Mouse (Mus musculus) liver, postnatal 0 days (tissue): ENCODE data around the gene Armh3.

Experiments
- CTCF ChIP-seq: sonication (generic); IDR thresholded peaks from 2 replicates; pipeline ENCODE4 v1.5.1; 2016; ENCODE audit warnings: antibody characterized with exemption, low read depth
- EP300 ChIP-seq: IDR thresholded peaks from 2 replicates; pipeline ENCODE4 v1.6.1; 2016; ENCODE audit warnings: antibody characterized with exemption, low read depth, mild to moderate bottlenecking

DNA sequence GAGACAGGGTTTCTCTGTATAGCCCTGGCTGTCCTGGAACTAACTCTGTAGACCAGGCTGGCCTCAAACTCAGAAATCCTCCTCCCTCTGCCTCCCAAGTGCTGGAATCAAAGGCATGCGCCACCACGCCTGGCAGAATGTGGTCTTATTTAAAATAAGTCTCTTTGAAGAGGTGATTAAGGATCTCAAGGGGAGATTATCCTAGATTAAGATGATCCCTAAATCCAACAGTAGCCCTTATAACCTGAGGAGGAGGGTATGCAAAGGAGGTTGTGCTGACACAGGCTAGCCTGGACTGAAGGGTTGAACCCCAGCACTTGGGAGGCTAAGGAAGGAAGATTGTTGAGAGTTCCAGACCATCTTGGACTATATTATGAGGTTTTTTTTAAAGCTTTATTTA, 17.7 kb upstream of the Armh3 start:
- TF ChIP-seq CTCF (no peak), EP300 (no peak)
